Mouse (Mus musculus) lung, embryonic 14.5 days (tissue): Measurements from ENCODE around the gene Vmn2r101. TPM values are rescaled to one million over a fixed set of nuclear protein-coding genes. Genes with fewer than 3 reads are reported as not detected.

Experiments used
- ATAC-seq: fragments of 200-750 bp; cut with Nextera tagmentation; 2 replicates; pipeline ENCODE4 v1.8.0; 2017; ENCODE audit warnings: mild to moderate bottlenecking, moderate TSS enrichment, moderate library complexity; ENCODE audit not compliant: insufficient read depth
- DNase-seq: peaks from one replicate; pipeline ENCODE4 v3.0.0-alpha.2; 2015
- H3K27ac ChIP-seq: fragments of 300-500 bp; sonication (generic); 2 replicates; pipeline ENCODE4 v1.5.1; 2014; ENCODE audit warnings: low read depth, mild to moderate bottlenecking, moderate library complexity
- H3K27me3 ChIP-seq: fragments of 300-500 bp; sonication (generic); 2 replicates; pipeline ENCODE4 v1.6.1; 2014; ENCODE audit warnings: low read length, control low read depth; ENCODE audit not compliant: insufficient read depth
- H3K36me3 ChIP-seq: fragments of 300-500 bp; sonication (generic); 2 replicates; pipeline ENCODE4 v1.6.1; 2014; ENCODE audit warnings: control low read depth; ENCODE audit not compliant: insufficient read depth
- H3K4me1 ChIP-seq: fragments of 300-500 bp; sonication (generic); 2 replicates; pipeline ENCODE4 v1.6.1; 2014; ENCODE audit warnings: antibody characterized with exemption, control low read depth; ENCODE audit not compliant: insufficient read depth
- H3K4me2 ChIP-seq: fragments of 300-500 bp; sonication (generic); 2 replicates; pipeline ENCODE4 v1.6.1; 2014; ENCODE audit warnings: mild to moderate bottlenecking
- H3K4me3 ChIP-seq: fragments of 300-500 bp; sonication (generic); 2 replicates; pipeline ENCODE4 v1.5.1; 2014; ENCODE audit warnings: low read depth, low read length
- H3K9ac ChIP-seq: fragments of 300-500 bp; sonication (generic); 2 replicates; pipeline ENCODE4 v1.6.1; 2014
- H3K9me3 ChIP-seq: fragments of 300-500 bp; sonication (generic); 2 replicates; pipeline ENCODE4 v1.6.1; 2016; ENCODE audit warnings: low read depth, low read length, control low read depth
- CTCF ChIP-seq: IDR thresholded peaks from 2 replicates; pipeline ENCODE4 v1.5.1; 2016; ENCODE audit warnings: antibody characterized with exemption, low read depth
- WGBS: fragments of 180-500 bp; shearing (Covaris S2); extraction: QIAGEN DNeasy Blood & Tissue Kit; methylation state at CpG from one replicate; pipeline ENCODE4 v1.1.7; 2014; 5-methylcytosine and 5-hydroxymethylcytosine counted together
- polyA plus RNA-seq: library from polyadenylated mRNA; unstranded; fragments of >200 nt; fragmentation: Nextera tagmentation; extraction: Ambion mirVana; gene quantifications from 2 replicates; pipeline ENCODE4 v1.2.1, GENCODE M21; 2014

Gene Vmn2r101
- not detected in 2 replicates for polyA plus RNA-seq

GRCm38 (mm10) chr17:19576927-19577326 lies at the start of gene Vmn2r101:
Vmn2r101 (plus strand) TSS chr17:19577227.
- no peaks in the 10 kb centered on the region for H3K4me1 ChIP-seq
- no peaks in the 10 kb centered on the region for H3K36me3 ChIP-seq
- no peaks in the 10 kb centered on the region for H3K9me3 ChIP-seq
- no peak within 1 kb of the TSS for H3K4me2 ChIP-seq
- H3K27ac ChIP-seq, result no peak within 1 kb of the TSS
- no peaks in the 10 kb centered on the region for H3K27me3 ChIP-seq
- no peak within 1 kb of the TSS for H3K4me3 ChIP-seq
- TF ChIP-seq CTCF, result no peak
- DNase-seq, result no peak
- H3K9ac ChIP-seq, result no peak within 1 kb of the TSS
- no peak for ATAC-seq

- Histone ChIP-seq H3K4me3 (no peak overlapping the region), H3K4me1 (no peaks in the 10 kb centered on the region), H3K9ac (no peak overlapping the region), H3K36me3 (no peaks in the 10 kb centered on the region), H3K9me3 (0 out of 2 replicates have a peak, but pooled peaks cover 6% of the 10 kb centered on the region), H3K27me3 (no peaks in the 10 kb centered on the region), H3K4me2 (no peak overlapping the region), H3K27ac (no peak overlapping the region)
- DNase-seq (no peak), ATAC-seq (no peak)
- WGBS, result 96% methylated on average over 1 of the region's 1 CpGs
- no peak for TF ChIP-seq CTCF
Measured at GRCm38 (mm10) chr17:19629328-19629727, 52.3 kb downstream of the Vmn2r101 start.

- 65% methylated on average over 3 of the region's 3 CpGs for WGBS
- Histone ChIP-seq H3K27ac (no peak overlapping the region), H3K9me3 (no peaks in the 10 kb centered on the region), H3K36me3 (no peaks in the 10 kb centered on the region), H3K4me3 (no peak overlapping the region), H3K4me2 (no peak overlapping the region), H3K9ac (no peak overlapping the region), H3K27me3 (no peaks in the 10 kb centered on the region), H3K4me1 (no peaks in the 10 kb centered on the region)
- TF ChIP-seq CTCF, result no peak
- DNase-seq (no peak), ATAC-seq (no peak)
Measured at GRCm38 (mm10) chr17:19658447-19658846, 81.4 kb downstream of the Vmn2r101 start.

GRCm38 (mm10) chr17:19660028-19660427 lies 83.0 kb downstream of the Vmn2r101 start, which contains the start of gene Vmn2r102:
Vmn2r102 (plus strand) TSS chr17:19660328.
- ATAC-seq, result no peak
- WGBS, result 41% methylated on average over 2 of the region's 2 CpGs

More at GRCm38 (mm10) chr17:19660028-19660427, 83.0 kb downstream of the Vmn2r101 start, which contains the start of gene Vmn2r102:
- Histone ChIP-seq H3K9ac (no peak within 1 kb of the TSS), H3K27ac (no peak within 1 kb of the TSS), H3K27me3 (no peaks in the 10 kb centered on the region), H3K9me3 (no peaks in the 10 kb centered on the region), H3K4me3 (no peak within 1 kb of the TSS), H3K4me1 (no peaks in the 10 kb centered on the region), H3K36me3 (no peaks in the 10 kb centered on the region), H3K4me2 (no peak within 1 kb of the TSS)
- TF ChIP-seq CTCF, result no peak
- DNase-seq, result no peak

Other genes starting within 250 kb of the Vmn2r101 start
- not detected in 2 replicates for gene Vmn2r99, start 215.3 kb upstream of the Vmn2r101 start, polyA plus RNA-seq
- not detected in 2 replicates for gene Vmn2r100, start 72.5 kb upstream of the Vmn2r101 start, polyA plus RNA-seq
- gene Vmn2r102, start 83.1 kb downstream of the Vmn2r101 start, polyA plus RNA-seq, result not detected in 2 replicates
- not detected in 2 replicates for gene Vmn2r103, start 196.1 kb downstream of the Vmn2r101 start, polyA plus RNA-seq